Mouse (Mus musculus) bone marrow, adult 2 months (tissue): ENCODE measurements around the gene Camk2b.

Experiments used
- CTCF ChIP-seq: fragments of 200-500 bp; IDR thresholded peaks from 2 replicates; pipeline ENCODE4 v1.5.1; 2011; ENCODE audit warnings: low read length, control low read depth; ENCODE audit not compliant: control insufficient read depth, insufficient read depth
- POLR2A ChIP-seq: fragments of 200-500 bp; IDR thresholded peaks from 2 replicates; pipeline ENCODE4 v1.6.1; 2011; ENCODE audit warnings: low read depth, mild to moderate bottlenecking, control low read depth, low read length, borderline replicate concordance; ENCODE audit not compliant: control insufficient read depth

DNA sequence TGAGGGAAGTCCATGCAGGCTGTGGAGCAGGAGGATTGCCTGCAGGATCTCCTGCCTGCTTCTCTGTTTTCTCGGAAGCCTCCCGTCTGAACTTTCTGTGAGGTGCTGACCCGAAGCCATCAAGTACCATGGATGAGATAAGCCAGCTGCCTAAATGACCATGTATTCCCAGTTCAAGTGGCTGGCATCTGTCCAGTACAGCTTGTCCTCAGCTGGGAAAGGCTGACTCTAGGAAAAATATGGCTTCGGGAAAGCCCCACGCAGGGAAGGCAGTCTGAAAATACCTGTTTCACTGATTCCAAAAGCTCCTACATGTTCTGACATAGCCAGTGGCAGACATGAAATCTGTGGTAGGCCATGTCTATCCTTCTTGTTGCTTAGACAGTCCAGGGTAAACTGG, 113.7 kb downstream of the Camk2b start:
- no peak for TF ChIP-seq POLR2A
- TF ChIP-seq CTCF = no peak
